Mouse (Mus musculus): ENCODE data around the gene Tnrc6a. TPM values are rescaled to one million over a fixed set of nuclear protein-coding genes. Genes with fewer than 3 reads are reported as not detected.

The Tnrc6a gene
- polyA plus RNA-seq, 1 experiment from 2014 or later, result 68.3 TPM

GRCm38 (mm10) chr7:123244833-123245232 is 121.1 kb downstream of the Tnrc6a start:
- Histone ChIP-seq H3K36me3 (no peaks in the 10 kb centered on the region), H3K4me1 (no peaks in the 10 kb centered on the region), H3K27me3 (no peaks in the 10 kb centered on the region), H3K4me2 (no peak overlapping the region), H3K9me3 (no peaks in the 10 kb centered on the region), H3K27ac (no peak overlapping the region), H3K4me3 (no peak overlapping the region), H3K9ac (no peak overlapping the region)
- 84% methylated on average over 1 of the region's 1 CpGs for WGBS
- ATAC-seq (ENCODE audit: insufficient number of reproducible peaks, insufficient read depth, low FRiP score, low TSS enrichment, low read depth), result no peak

Other genes with a start within 250 kb of the Tnrc6a start
- gene Rbbp6, start 158.2 kb upstream of the Tnrc6a start, polyA plus RNA-seq (2015; fragmentation: Nextera tagmentation; extraction: Ambion mirVana), result 41.0 and 42.7 TPM in 2 replicates
- gene Slc5a11, start 90.9 kb downstream of the Tnrc6a start, polyA plus RNA-seq (2015; fragmentation: Nextera tagmentation; extraction: Ambion mirVana), result 0.25 TPM in 1 of 2 replicates, not detected in the other
- 45.6 and 50.2 TPM in 2 replicates for gene Lcmt1, start 245.9 kb downstream of the Tnrc6a start, polyA plus RNA-seq (2015; fragmentation: Nextera tagmentation; extraction: Ambion mirVana)
- gene Arhgap17, start 246.0 kb downstream of the Tnrc6a start, polyA plus RNA-seq (2015; fragmentation: Nextera tagmentation; extraction: Ambion mirVana), result 19.9 and 21.4 TPM in 2 replicates

All from embryonic facial prominence, embryonic 13.5 days (tissue).